Mouse (Mus musculus): ENCODE data around the gene Casz1. TPM values are rescaled to one million over a fixed set of nuclear protein-coding genes. Genes with fewer than 3 reads are reported as not detected.

The Casz1 gene
- total RNA-seq, 4 experiments from 2014 or later = 40.6 to 49.5 (median 47.3) TPM

GRCm38 (mm10) chr4:148902919-148903727 is 98.9 kb downstream of the Casz1 start:
- DNase-seq (ENCODE audit: low spot score) = peak; percentile 70

- DNase-seq (ENCODE audit: low spot score) = no peak
Observed at GRCm38 (mm10) chr4:148905295-148905694, 101.1 kb downstream of the Casz1 start.

GRCm38 (mm10) chr4:148906806-148907205 is 102.6 kb downstream of the Casz1 start:
- DNase-seq (ENCODE audit: low spot score) = no peak

GRCm38 (mm10) chr4:148908214-148908681 is 104.0 kb downstream of the Casz1 start:
- DNase-seq (ENCODE audit: low spot score) = no peak

- no peak for DNase-seq (ENCODE audit: low spot score)
Observed at GRCm38 (mm10) chr4:148908760-148909510, 104.7 kb downstream of the Casz1 start.

- DNase-seq (ENCODE audit: low spot score) = no peak
Observed at GRCm38 (mm10) chr4:148909566-148909965, 105.3 kb downstream of the Casz1 start.

GRCm38 (mm10) chr4:148912134-148912533 is 107.9 kb downstream of the Casz1 start:
- no peak for DNase-seq (ENCODE audit: low spot score)

GRCm38 (mm10) chr4:148912826-148913590 is 108.8 kb downstream of the Casz1 start:
- DNase-seq (ENCODE audit: low spot score) = no peak

- peak; percentile 70 for DNase-seq (ENCODE audit: low spot score)
Observed at GRCm38 (mm10) chr4:148914863-148915622, 110.8 kb downstream of the Casz1 start.

- no peak for DNase-seq (ENCODE audit: low spot score)
Observed at GRCm38 (mm10) chr4:148915849-148916248, 111.6 kb downstream of the Casz1 start.

GRCm38 (mm10) chr4:148918707-148919447 is 114.6 kb downstream of the Casz1 start:
- no peak for DNase-seq (ENCODE audit: low spot score)

GRCm38 (mm10) chr4:148920610-148921009 is 116.4 kb downstream of the Casz1 start:
- no peak for DNase-seq (ENCODE audit: low spot score)

- no peak for DNase-seq (ENCODE audit: low spot score)
Observed at GRCm38 (mm10) chr4:148922221-148922700, 118.0 kb downstream of the Casz1 start.

- no peak for DNase-seq (ENCODE audit: low spot score)
Observed at GRCm38 (mm10) chr4:148923414-148923813, 119.2 kb downstream of the Casz1 start.

- no peak for DNase-seq (ENCODE audit: low spot score)
Observed at GRCm38 (mm10) chr4:148923976-148924375, 119.7 kb downstream of the Casz1 start.

GRCm38 (mm10) chr4:148925589-148926359 is 121.5 kb downstream of the Casz1 start:
- DNase-seq (ENCODE audit: low spot score) = no peak

GRCm38 (mm10) chr4:148926459-148926858 is 122.2 kb downstream of the Casz1 start:
- no peak for DNase-seq (ENCODE audit: low spot score)

GRCm38 (mm10) chr4:148928316-148928715 is 124.1 kb downstream of the Casz1 start:
- no peak for DNase-seq (ENCODE audit: low spot score)

- DNase-seq (ENCODE audit: low spot score) = no peak
Observed at GRCm38 (mm10) chr4:148928876-148929275, 124.6 kb downstream of the Casz1 start.
